Mouse (Mus musculus): ENCODE results near the gene Slc6a9.

Gene Slc6a9

DNA sequence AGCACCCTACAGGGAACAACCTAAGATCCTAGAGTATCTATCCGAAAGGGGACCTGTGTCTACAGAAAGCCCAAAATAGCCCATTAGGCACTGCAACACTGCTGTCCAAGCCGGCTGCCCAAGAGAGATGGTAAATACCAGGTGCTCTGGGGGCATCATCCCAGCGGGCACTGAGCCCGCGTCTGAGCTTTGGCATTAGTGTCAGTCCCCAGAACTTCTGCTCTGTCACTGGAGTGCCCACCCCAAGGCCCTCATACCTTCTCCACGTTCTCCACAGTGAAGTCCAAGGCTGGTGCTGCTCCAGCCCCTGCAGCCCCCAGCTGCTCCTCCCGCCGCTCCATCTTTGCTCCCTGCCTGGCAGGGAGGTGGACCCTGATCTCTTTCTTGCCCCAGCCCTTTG, 79.7 kb downstream of the Slc6a9 start:
- DNase-seq = no peak

DNA sequence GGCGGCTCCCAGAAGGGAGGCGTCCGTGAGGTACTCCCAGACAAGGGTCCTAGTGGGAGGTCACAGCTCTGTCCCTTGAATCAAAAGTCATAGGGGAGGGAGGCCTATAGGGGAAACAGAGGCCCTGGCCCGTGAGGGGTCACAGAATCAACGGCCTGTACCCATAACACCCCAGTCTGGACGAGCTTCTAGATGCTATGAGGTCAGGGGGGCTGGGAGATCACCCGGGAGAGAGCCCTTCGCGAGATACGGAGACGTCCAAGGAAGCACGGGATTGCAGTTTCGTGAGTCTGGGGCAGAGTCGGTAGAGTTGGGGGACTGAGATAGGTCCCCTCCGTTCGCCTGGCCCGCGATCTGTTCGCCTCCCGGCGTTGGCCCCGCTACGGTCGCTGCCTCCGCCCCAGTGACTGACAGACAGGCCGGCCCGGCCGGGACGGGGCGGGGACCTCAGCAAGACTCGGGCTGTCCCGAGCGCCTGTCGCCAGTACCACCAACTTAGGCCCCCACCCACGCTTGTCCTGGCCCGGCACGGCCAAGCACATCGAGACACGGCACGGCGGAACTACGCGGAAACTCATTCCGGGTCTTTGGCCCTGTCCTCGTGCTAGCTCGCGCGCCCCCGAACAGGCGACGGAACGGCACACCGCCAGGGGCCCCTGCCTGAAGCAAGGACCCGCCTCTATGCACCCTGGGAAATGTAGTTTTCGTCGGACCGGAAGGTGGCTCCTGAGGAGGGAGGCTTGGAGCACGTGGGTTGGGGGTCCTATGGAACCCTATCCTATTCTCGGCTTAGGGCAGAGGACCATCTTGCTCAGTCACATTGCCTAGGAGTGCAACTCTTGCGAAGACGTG, 80.5 kb downstream of the Slc6a9 start, which contains the start of gene Ipo13:
TSS of gene Ipo13 (minus strand) at position 409 of the 852 bp plus-strand sequence.
- DNase-seq = peak; percentile 94

DNA sequence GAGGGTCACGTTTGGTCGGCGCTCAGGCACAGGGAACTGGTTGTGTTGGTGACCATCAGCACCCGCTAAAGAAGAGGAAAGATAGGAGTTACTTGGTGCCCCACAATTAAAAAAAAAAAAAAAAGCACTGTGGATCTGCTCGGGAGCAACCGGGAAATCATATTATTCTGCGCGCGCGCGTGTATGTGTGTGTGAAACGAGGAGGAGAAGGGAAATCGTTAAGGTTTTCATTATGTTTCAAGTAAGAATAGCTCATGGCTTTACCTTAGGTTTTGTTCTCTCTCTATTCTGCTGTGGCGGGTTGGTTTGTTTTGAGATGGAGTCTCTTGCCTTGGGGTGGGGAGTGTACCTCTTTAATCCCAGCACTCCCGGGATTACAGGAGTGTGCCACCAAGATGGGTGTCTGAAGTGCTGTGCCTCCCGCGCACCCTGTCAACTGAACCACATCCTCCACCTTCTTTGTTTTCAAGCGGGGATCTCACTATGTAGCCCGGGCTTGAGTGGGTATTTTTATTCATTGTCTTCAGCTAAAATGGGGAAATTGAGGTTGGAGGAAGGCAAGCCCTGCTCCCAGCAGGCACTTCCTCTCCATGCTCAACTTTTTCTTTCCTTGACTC, 81.3 kb downstream of the Slc6a9 start:
- DNase-seq = no peak

DNA sequence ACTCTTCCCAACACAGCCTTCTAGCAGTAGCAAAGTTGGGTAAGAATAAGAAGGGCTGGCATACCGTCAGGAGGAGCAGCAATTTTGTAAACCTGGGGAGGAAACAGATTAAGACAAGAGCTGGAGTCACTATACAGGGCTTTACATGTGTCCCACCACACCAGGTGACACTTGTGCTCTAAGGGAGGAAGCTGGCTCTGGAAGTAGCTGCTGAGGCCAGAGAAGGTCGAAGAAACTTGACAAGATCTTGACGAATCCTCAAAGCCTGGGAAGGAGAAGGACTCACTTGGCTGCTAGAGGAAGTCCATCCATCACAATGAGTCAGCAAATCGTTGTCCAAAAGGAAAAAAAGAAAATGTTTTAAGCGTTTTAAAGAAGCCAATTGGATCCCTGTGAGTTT, 82.1 kb downstream of the Slc6a9 start:
- no peak for DNase-seq

DNA sequence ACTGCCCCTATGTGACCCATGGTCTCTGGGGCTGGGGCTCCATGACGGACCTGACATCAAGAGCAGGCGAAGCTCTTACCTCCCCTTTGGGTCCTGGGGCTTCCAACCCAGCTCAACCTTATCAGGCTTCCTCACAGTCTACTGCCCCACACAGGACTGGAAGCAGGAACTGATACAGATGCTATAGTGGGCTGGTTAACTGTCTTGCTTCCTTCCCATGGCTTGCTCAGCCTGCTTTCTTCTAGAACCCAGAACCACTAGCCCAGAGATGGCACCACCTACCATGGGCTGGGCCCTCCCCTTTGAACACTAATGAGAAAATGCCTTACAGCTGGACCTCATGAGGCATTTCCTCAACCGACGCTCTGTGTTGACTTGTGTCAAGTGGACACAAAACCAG, 83.1 kb downstream of the Slc6a9 start:
- DNase-seq = no peak

DNA sequence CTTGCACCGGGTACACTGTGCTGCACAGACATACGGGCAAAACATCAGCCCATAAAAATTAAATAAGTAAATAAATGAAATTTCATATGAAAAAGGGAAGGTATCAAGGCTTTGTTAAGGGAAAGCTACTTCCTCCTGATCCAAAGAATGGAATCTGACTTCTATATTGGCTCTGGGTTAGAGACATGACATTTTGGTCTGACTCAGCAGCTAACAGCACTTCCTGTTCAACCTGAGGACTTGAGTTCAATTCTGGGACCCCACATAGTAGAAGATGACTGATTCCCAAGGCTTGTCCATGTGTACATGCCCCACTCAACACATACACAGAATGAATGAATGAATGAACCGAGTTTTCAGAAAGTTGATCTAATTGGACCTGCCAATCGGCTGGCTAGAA, 83.5 kb downstream of the Slc6a9 start:
- DNase-seq = no peak

DNA sequence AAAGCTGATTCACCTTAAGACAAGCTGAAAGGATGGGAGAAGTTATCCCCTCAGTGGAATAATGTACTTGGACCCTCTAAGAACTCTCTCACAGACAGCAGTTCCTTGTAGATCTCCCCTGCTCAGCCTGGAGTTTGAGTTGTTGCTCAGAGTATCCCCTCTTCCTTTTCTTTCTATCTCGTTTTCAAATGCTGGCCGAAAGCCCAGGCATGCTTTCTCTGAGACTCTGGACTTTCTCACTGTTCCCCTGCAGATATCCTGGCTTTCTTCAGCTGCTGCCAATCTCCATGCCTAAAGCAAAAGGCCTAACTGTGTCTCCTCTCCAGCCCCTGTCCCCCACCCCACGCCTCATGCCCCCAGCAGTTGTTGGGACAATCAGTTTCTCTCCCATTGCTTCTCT, 84.0 kb downstream of the Slc6a9 start:
- no peak for DNase-seq

DNA sequence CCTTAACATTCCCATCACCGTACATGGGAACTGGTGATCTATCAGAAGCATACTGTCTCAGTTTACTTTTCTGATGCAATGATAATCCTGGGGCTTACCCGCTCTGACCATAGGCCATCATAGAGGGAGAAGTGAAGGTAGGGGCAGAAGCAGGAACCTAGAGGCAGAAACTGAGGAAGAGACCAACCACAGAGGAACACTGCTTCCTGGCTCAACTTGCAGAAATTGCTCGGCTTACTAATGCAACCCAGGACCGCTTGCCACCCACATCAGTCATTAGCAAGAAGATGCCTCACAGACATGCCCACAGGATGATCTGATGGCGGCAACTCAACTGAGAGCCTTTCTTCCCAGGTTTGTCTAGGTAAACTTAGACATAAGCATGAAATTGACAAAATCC, 84.5 kb downstream of the Slc6a9 start:
- DNase-seq = no peak

DNA sequence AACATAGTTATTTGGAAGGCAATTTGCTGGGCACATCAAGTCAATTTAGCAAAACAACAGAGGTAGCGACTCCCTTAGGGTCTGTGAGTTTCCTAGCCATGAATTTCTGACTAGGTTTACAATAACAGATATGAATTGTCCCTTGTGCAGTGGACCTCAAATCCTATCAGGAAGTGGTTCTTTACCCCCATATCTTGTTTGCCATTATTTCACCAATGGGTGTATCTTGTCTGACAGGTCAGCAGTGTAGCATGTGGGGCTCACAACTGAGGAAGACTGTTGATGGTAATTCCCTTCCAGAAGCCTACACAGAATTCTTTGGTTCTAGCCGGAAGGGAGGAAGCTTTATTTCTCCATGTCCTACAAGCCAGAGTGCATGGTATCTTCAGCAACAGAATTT, 87.1 kb downstream of the Slc6a9 start:
- no peak for DNase-seq

DNA sequence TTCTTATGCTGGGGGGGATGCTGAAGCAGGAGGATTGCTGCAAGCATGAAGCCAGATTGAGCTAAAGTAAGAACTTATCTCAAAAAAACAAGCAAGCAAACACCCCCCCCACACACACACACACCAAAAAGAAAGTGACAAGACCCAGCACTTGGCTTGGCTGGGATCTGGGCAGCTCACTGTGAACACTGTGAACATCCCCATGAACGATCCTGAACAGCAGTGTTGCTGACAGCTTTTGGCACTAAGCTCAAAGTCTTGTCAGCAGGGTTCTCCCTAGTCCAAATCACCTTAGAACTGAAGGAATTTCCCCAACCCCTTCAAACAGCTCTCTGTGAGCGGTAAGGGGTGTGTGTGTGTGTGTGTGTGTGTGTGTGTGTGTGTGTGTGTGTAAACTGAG, 89.1 kb downstream of the Slc6a9 start:
- no peak for DNase-seq
